In genomic region chr9:62550661-62551093, GRCm38 (mm10) we compare ENCODE assay signal across 9 mouse cellular contexts. TPM values are rescaled to one million over a fixed set of nuclear protein-coding genes. Genes with fewer than 3 reads are reported as not detected.
DNase-seq lines count a peak whose midpoint lies in the region; ATAC-seq lines count a peak whose summit lies in the region.
"Had no signal": no experiment of that assay in that cellular context is flagged by ENCODE, and none has a peak within 500 bp of the region (broad histone marks: within the 10 kb centered on the region; RNA-seq: fewer than 3 reads in every experiment).

No protein-coding gene starts in this region.

- H3K27me3 ChIP-seq in liver, embryonic 11.5 days (replicated peaks; ENCODE audit: control insufficient read depth, insufficient read depth, low read length), result no peaks in the 10 kb centered on the region
- H3K27me3 ChIP-seq: heart, embryonic 15.5 days had no signal

- WGBS in liver, embryonic 11.5 days, result 42% methylated on average over 11 of the region's 11 CpGs

- no peak overlapping the region for H3K4me3 ChIP-seq in liver, embryonic 11.5 days (ENCODE audit: low read depth, low read length)
- H3K4me3 ChIP-seq: heart, embryonic 15.5 days had no signal

- peak; percentile 66 for ATAC-seq in activated CD4-positive, CD25-positive, alpha-beta regulatory T cell, adult 4 months
- ATAC-seq in common myeloid progenitor, adult 5-6 weeks (replicated peaks; ENCODE audit: low read depth, poor library complexity, severe bottlenecking), result peak; percentile 60
- no peak for ATAC-seq in liver, embryonic 11.5 days (replicated peaks; ENCODE audit: low FRiP score)

- peak; percentile 55 for DNase-seq in ovary, postnatal 36 days (ENCODE audit: low spot score)
- no peak for DNase-seq in ovary, adult 18-20 months (ENCODE audit: low spot score)
- peak; percentile 82 for DNase-seq in induced T-regulatory cell, adult 2 months (ENCODE audit: low read depth)
- DNase-seq in liver, embryonic 11.5 days (ENCODE audit: low spot score), result peak; percentile 61
- DNase-seq in spleen, adult 12 weeks (ENCODE audit: low spot score), result peak; percentile 31
- no peak for DNase-seq in layer of hippocampus, adult 11-12 months (ENCODE audit: low spot score)

- no peaks in the 10 kb centered on the region for H3K9me3 ChIP-seq in liver, embryonic 11.5 days (ENCODE audit: control insufficient read depth, low read length)
- H3K9me3 ChIP-seq: heart, embryonic 15.5 days had no signal

- H3K4me2 ChIP-seq in liver, embryonic 11.5 days, result no peak overlapping the region
- H3K4me2 ChIP-seq: heart, embryonic 15.5 days had no signal

- H3K27ac ChIP-seq in liver, embryonic 11.5 days (ENCODE audit: low read depth, low read length), result no peak overlapping the region
- H3K27ac ChIP-seq: heart, embryonic 15.5 days had no signal

- H3K4me1 ChIP-seq in liver, embryonic 11.5 days (replicated peaks; ENCODE audit: control insufficient read depth, insufficient read depth, low read length), result no peaks in the 10 kb centered on the region

- no peak overlapping the region for H3K9ac ChIP-seq in liver, embryonic 11.5 days (ENCODE audit: low read depth, low read length)
- H3K9ac ChIP-seq: heart, embryonic 15.5 days had no signal

- no peaks in the 10 kb centered on the region for H3K36me3 ChIP-seq in liver, embryonic 11.5 days (ENCODE audit: control insufficient read depth, insufficient read depth, low read length)
- H3K36me3 ChIP-seq: heart, embryonic 15.5 days had no signal

RNA-seq across cellular contexts. Expression of gene Coro2b, which starts 13.8 kb away (rescaled TPM):
- 1 to 10 TPM in 1 of 2 experiments, under 1 TPM in 1; 0.45 to 2.5 TPM for polyA plus RNA-seq in activated CD4-positive, CD25-positive, alpha-beta regulatory T cell, adult 4 months (2017; shearing (Covaris generic))
- 0.87 TPM in 1 of 2 replicates, not detected in the other for total RNA-seq in common myeloid progenitor, adult 5-6 weeks (2017)
- polyA plus RNA-seq in liver, embryonic 11.5 days (2014; fragmentation: Nextera tagmentation; extraction: Ambion mirVana), result 4.5 and 4.8 TPM in 2 replicates

Comparison
In these comparisons a context has a peak if more than half of its experiments do, and no peak if none do; other contexts are left out.
1. DNase-seq: peak in ovary, postnatal 36 days (single experiment), induced T-regulatory cell, adult 2 months (single experiment), liver, embryonic 11.5 days (single experiment) and spleen, adult 12 weeks (single experiment); none in ovary, adult 18-20 months (single experiment) and layer of hippocampus, adult 11-12 months (single experiment).